Mouse (Mus musculus): ENCODE data around the gene Eif3a. TPM values are rescaled to one million over a fixed set of nuclear protein-coding genes. Genes with fewer than 3 reads are reported as not detected.

Eif3a gene
- polyA plus RNA-seq, 2 experiments: 122 to 163 TPM

DNA sequence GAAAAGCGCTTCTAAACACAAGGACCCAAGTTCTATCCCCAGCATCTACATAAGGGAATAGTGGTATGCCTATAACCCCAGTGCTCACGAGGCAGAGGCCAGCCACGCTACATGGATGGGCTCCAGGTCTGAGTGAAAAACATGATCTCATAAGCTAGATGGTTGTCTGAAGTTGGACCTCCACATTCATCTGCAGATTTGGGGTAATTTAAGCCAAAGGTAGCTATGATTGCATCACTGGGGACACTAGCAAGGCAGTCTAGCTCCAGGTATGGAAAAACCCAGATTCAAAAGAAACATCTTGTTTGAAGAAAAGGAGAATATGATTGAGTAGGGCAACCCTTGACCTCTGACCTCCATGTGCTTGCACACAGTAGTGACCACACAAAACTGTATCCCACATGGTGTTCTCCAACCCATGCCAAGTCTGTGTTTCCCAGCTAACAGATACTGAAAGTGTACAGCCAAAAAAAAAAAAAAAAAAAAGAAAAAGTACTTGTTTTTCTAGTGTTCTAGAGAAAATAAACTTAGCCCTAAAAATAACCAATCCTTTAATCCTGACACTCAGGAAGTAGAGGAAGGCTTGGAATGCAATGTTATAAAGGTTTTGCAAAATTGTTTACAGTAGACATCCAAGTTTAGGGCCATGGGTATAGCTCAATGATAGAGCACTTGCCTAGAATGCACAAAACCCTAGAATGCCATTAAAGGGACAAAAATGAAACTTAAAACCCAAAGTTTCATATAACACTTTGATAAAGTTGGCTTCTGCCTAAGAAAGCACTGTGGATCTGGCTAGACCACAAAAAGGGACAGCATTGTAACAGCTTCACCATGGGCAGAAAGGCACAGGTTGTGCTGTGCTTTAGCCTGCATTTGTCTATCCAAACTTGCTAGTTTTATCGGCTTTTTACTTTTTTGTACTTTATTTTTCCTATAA lies 31.3 kb downstream of the Eif3a start:
- TF ChIP-seq POLR2A (IDR thresholded peaks at IDR 0.05; ENCODE audit: borderline replicate concordance, extremely low read depth, insufficient read depth, insufficient read length): no peak
- H3K27ac ChIP-seq (replicated peaks; ENCODE audit: low read depth, low read length): no peak overlapping the region
- 0 out of 2 replicates have a peak, but pooled peaks cover 4% of the 10 kb centered on the region for H3K4me1 ChIP-seq (ENCODE audit: control insufficient read depth, insufficient read depth, low read length)
- H3K36me3 ChIP-seq (ENCODE audit: control insufficient read depth, insufficient read depth, low read length): peaks cover 39% of the 10 kb centered on the region
- WGBS: 73% methylated on average over 4 of the region's 4 CpGs
- no peak overlapping the region for H3K9ac ChIP-seq (ENCODE audit: low read depth, low read length, severe bottlenecking)
- DNase-seq (ENCODE audit: low spot score) (no peak), ATAC-seq (ENCODE audit: low FRiP score, low read depth) (no peak)
- no peak overlapping the region for H3K4me3 ChIP-seq (replicated peaks; ENCODE audit: low read length)
- H3K27me3 ChIP-seq (ENCODE audit: control insufficient read depth, insufficient read depth, low read length): 0 out of 2 replicates have a peak, but pooled peaks cover 4% of the 10 kb centered on the region
- no peaks in the 10 kb centered on the region for H3K9me3 ChIP-seq (ENCODE audit: control insufficient read depth, low read length)
- H3K4me2 ChIP-seq (replicated peaks; ENCODE audit: low read depth, low read length, severe bottlenecking): no peak overlapping the region

DNA sequence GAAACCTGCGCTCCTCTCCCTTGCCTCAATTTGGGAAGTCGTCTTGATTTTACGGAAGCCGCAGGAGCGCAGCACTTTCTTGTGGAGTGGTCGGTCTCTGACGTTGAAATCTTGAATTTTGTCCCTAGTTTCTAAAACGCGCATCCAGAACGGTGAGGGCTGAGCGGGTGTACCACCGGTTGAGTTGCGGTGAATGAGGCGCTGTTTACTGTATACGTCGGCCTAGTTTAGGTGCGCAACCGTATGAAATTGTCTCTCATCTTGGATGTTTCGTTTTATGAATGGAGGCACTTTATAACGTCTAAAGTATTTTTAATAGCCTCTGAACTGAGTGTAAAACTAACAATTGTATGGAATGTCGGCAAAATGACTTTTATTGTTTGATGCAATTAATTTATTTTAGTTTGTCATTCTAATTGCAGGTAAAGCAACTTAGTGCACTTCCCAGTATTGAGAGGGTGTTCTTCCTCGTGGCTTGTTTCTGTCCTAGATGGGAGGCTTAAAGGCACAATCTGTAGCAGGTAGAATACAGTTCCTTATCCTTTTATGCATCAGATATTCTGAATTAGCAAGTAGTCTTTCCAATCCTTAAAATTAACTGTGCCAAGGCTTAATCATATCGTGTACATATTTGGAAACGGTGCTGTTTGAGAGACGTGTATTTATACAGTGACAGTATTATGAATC lies 33.2 kb downstream of the Eif3a start:
- Histone ChIP-seq H3K4me2 (replicated peaks; ENCODE audit: low read depth, low read length, severe bottlenecking) (peak overlapping the region; percentile 92), H3K4me1 (ENCODE audit: control insufficient read depth, insufficient read depth, low read length) (0 out of 2 replicates have a peak, but pooled peaks cover 4% of the 10 kb centered on the region), H3K27ac (replicated peaks; ENCODE audit: low read depth, low read length) (no peak overlapping the region), H3K4me3 (replicated peaks; ENCODE audit: low read length) (peak overlapping the region; percentile 71), H3K9me3 (ENCODE audit: control insufficient read depth, low read length) (no peaks in the 10 kb centered on the region), H3K9ac (ENCODE audit: low read depth, low read length, severe bottlenecking) (peak overlapping the region; percentile 59), H3K27me3 (ENCODE audit: control insufficient read depth, insufficient read depth, low read length) (0 out of 2 replicates have a peak, but pooled peaks cover 4% of the 10 kb centered on the region), H3K36me3 (ENCODE audit: control insufficient read depth, insufficient read depth, low read length) (peaks cover 21% of the 10 kb centered on the region)
- WGBS: 4% methylated on average over 25 of the region's 25 CpGs
- peak; percentile 6 for DNase-seq (ENCODE audit: low spot score)
- TF ChIP-seq POLR2A (IDR thresholded peaks at IDR 0.05; ENCODE audit: borderline replicate concordance, extremely low read depth, insufficient read depth, insufficient read length): no peak
- no peak for ATAC-seq (ENCODE audit: low FRiP score, low read depth)

DNA sequence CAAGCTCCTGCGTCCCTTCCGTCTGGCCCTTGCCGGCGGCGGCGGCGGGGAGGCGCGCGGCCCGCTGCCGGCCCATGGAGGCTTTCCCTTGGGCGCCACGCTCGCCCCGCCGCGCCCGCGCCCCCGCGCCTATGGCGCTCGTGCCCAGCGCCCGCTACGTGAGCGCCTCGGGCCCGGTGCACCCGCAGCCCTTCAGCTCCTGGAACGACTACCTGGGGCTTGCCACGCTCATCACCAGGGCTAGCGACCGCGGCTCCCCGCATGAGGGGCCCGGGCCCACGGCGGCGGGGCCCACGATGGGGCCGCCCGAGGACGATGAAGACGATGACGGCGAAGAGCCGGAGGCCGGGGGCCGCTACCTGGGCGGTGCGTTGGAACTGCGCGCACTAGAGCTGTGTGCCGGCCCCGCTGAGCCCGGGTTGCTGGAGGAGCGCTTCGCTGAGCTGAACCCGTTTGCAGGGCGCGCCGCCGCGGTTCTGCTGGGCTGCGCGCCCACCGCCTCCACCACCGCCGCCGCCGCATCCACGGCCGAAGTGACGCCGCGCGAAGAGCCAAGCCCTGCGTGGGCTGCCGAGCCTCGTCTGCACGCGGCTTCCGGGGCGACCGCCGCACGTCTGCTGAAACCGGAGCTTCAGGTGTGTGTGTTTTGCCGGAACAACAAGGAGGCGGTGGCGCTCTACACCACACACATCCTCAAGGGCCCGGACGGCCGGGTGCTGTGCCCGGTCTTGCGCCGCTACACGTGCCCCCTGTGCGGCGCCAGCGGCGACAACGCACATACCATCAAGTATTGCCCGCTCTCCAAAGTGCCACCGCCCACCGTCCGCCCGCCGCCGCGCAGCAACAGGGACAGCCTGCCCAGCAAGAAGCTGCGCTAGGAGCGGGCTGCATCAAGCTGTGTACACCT lies 34.0 kb downstream of the Eif3a start:
- TF ChIP-seq POLR2A (IDR thresholded peaks at IDR 0.05; ENCODE audit: borderline replicate concordance, extremely low read depth, insufficient read depth, insufficient read length): no peak
- H3K9me3 ChIP-seq (ENCODE audit: control insufficient read depth, low read length): no peaks in the 10 kb centered on the region
- H3K4me1 ChIP-seq (ENCODE audit: control insufficient read depth, insufficient read depth, low read length): 0 out of 2 replicates have a peak, but pooled peaks cover 4% of the 10 kb centered on the region
- H3K4me2 ChIP-seq (replicated peaks; ENCODE audit: low read depth, low read length, severe bottlenecking): peak overlapping the region; percentile 92
- H3K27ac ChIP-seq (replicated peaks; ENCODE audit: low read depth, low read length): no peak overlapping the region
- peaks cover 16% of the 10 kb centered on the region for H3K36me3 ChIP-seq (ENCODE audit: control insufficient read depth, insufficient read depth, low read length)
- WGBS: 0% methylated on average over 47 of the region's 115 CpGs
- H3K9ac ChIP-seq (ENCODE audit: low read depth, low read length, severe bottlenecking): peak overlapping the region; percentile 59
- ATAC-seq (ENCODE audit: low FRiP score, low read depth) (peak; percentile 20), DNase-seq (ENCODE audit: low spot score) (peak; percentile 6)
- H3K4me3 ChIP-seq (replicated peaks; ENCODE audit: low read length): peak overlapping the region; percentile 71
- H3K27me3 ChIP-seq (ENCODE audit: control insufficient read depth, insufficient read depth, low read length): 0 out of 2 replicates have a peak, but pooled peaks cover 4% of the 10 kb centered on the region

DNA sequence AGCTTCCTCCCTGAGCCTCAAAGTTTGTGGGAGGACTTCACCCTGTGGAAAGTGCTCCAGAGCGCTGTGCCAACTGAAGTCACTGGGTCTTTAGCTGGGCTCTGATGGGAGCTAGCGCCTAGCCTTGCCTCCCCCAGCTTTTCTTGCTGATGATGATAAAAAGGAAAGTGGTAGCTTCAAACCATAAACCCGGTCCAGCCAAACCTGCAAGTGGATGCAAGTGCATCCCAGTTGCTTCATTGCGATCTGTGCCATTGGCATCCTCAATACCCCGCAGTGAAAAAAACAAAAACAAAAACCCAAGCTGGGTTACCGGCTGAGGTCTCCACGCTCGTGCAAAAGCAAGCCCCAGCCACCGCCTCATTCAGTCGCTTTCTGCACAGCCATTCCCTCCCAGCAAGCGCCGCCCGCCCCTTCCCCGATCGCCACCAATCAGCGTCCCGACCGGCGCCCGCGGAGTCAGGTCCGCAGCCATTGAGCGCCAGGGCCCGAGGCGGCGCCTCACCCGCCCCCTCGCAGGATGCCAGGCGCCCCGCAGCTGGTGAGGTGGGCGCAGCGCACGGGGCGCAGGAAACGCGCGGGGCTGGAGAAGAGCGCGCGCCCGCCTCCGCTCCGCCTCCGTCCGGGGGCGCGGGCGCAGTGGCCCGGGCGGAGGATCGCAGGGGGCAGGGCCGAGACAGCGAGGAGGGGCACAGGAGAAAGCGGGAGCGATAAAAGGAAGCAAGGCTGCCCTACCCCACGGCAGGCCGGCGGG lies 34.8 kb downstream of the Eif3a start, which contains the start of gene Nanos1:
Gene Nanos1, plus strand, starts transcription at position 550 of the 754 bp plus-strand sequence.
- no peak within 1 kb of the TSS for H3K27ac ChIP-seq (replicated peaks; ENCODE audit: low read depth, low read length)
- peak within 1 kb of the TSS; percentile 59 for H3K9ac ChIP-seq (ENCODE audit: low read depth, low read length, severe bottlenecking)
- H3K4me2 ChIP-seq (replicated peaks; ENCODE audit: low read depth, low read length, severe bottlenecking): peak within 1 kb of the TSS; percentile 92
- WGBS: 1% methylated on average over 45 of the region's 58 CpGs
- H3K4me3 ChIP-seq (replicated peaks; ENCODE audit: low read length): peak within 1 kb of the TSS; percentile 71
- ATAC-seq (ENCODE audit: low FRiP score, low read depth): peak; percentile 91
- H3K4me1 ChIP-seq (ENCODE audit: control insufficient read depth, insufficient read depth, low read length): 0 out of 2 replicates have a peak, but pooled peaks cover 4% of the 10 kb centered on the region
- peak; percentile 84 for DNase-seq (ENCODE audit: low spot score)
- 0 out of 2 replicates have a peak, but pooled peaks cover 4% of the 10 kb centered on the region for H3K27me3 ChIP-seq (ENCODE audit: control insufficient read depth, insufficient read depth, low read length)
- no peak for TF ChIP-seq POLR2A (IDR thresholded peaks at IDR 0.05; ENCODE audit: borderline replicate concordance, extremely low read depth, insufficient read depth, insufficient read length)
- no peaks in the 10 kb centered on the region for H3K9me3 ChIP-seq (ENCODE audit: control insufficient read depth, low read length)
- H3K36me3 ChIP-seq (ENCODE audit: control insufficient read depth, insufficient read depth, low read length): peaks cover 11% of the 10 kb centered on the region

All from limb, embryonic 14.5 days (tissue).